Mouse (Mus musculus): ENCODE results near the gene Ly6g5c. TPM values are rescaled to one million over a fixed set of nuclear protein-coding genes. Genes with fewer than 3 reads are reported as not detected.

Gene Ly6g5c
- total and polyA plus RNA-seq, 3 experiments: not detected

- no peak overlapping the region for H3K4me3 ChIP-seq (ENCODE audit: low read depth, low read length)
- no peaks in the 10 kb centered on the region for H3K9me3 ChIP-seq (replicated peaks)
- ATAC-seq (ENCODE audit: extremely low read depth, insufficient number of reproducible peaks, low FRiP score, poor library complexity, severe bottlenecking) (no peak), DNase-seq (ENCODE audit: low spot score) (no peak)
- TF ChIP-seq GATA2 (IDR thresholded peaks at IDR 0.05; ENCODE audit: borderline replicate concordance, low read depth, low read length): no peak
- no peak for TF ChIP-seq POLR2AphosphoS5 (IDR thresholded peaks at IDR 0.05; ENCODE audit: insufficient replicate concordance, low read depth, low read length)
- TF ChIP-seq TAL1 (conservative IDR thresholded peaks at IDR 0.05; ENCODE audit: low read depth, low read length): no peak
- no peak for TF ChIP-seq CTCF (IDR thresholded peaks at IDR 0.05; ENCODE audit: low read depth, low read length)
- TF ChIP-seq GATA1 (IDR thresholded peaks at IDR 0.05; ENCODE audit: borderline replicate concordance, low read length): no peak
- peaks cover 28% of the 10 kb centered on the region for H3K4me1 ChIP-seq (ENCODE audit: insufficient read depth, low read depth, low read length)
- H3K36me3 ChIP-seq (replicated peaks): no peaks in the 10 kb centered on the region
- H3K27me3 ChIP-seq (ENCODE audit: insufficient read depth, low read length): peaks cover 46% of the 10 kb centered on the region
Observed at GRCm38 (mm10) chr17:35070556-35071229, 37.4 kb upstream of the Ly6g5c start.

- Histone ChIP-seq H3K9me3 (replicated peaks) (no peaks in the 10 kb centered on the region), H3K4me1 (ENCODE audit: insufficient read depth, low read depth, low read length) (peaks cover 26% of the 10 kb centered on the region), H3K36me3 (replicated peaks) (no peaks in the 10 kb centered on the region), H3K4me3 (ENCODE audit: low read depth, low read length) (no peak overlapping the region), H3K27me3 (ENCODE audit: insufficient read depth, low read length) (peaks cover 39% of the 10 kb centered on the region)
- TF ChIP-seq TAL1 (conservative IDR thresholded peaks at IDR 0.05; ENCODE audit: low read depth, low read length) (no peak), POLR2AphosphoS5 (IDR thresholded peaks at IDR 0.05; ENCODE audit: insufficient replicate concordance, low read depth, low read length) (no peak), GATA1 (IDR thresholded peaks at IDR 0.05; ENCODE audit: borderline replicate concordance, low read length) (no peak), CTCF (IDR thresholded peaks at IDR 0.05; ENCODE audit: low read depth, low read length) (no peak), GATA2 (IDR thresholded peaks at IDR 0.05; ENCODE audit: borderline replicate concordance, low read depth, low read length) (no peak)
- ATAC-seq (ENCODE audit: extremely low read depth, insufficient number of reproducible peaks, low FRiP score, poor library complexity, severe bottlenecking) (no peak), DNase-seq (ENCODE audit: low spot score) (no peak)
Observed at GRCm38 (mm10) chr17:35071454-35071853, 36.6 kb upstream of the Ly6g5c start.

- ATAC-seq (ENCODE audit: extremely low read depth, insufficient number of reproducible peaks, low FRiP score, poor library complexity, severe bottlenecking) (no peak), DNase-seq (ENCODE audit: low spot score) (no peak)
- TF ChIP-seq POLR2AphosphoS5 (IDR thresholded peaks at IDR 0.05; ENCODE audit: insufficient replicate concordance, low read depth, low read length) (no peak), GATA2 (IDR thresholded peaks at IDR 0.05; ENCODE audit: borderline replicate concordance, low read depth, low read length) (no peak)
- Histone ChIP-seq H3K27me3 (ENCODE audit: insufficient read depth, low read length) (peaks cover 21% of the 10 kb centered on the region), H3K36me3 (replicated peaks) (no peaks in the 10 kb centered on the region), H3K4me1 (ENCODE audit: insufficient read depth, low read depth, low read length) (peaks cover 43% of the 10 kb centered on the region), H3K9me3 (replicated peaks) (no peaks in the 10 kb centered on the region), H3K4me3 (ENCODE audit: low read depth, low read length) (peak overlapping the region; percentile 4; the same call in 1 of the 2 replicates)
Observed at GRCm38 (mm10) chr17:35074097-35074496, 34.0 kb upstream of the Ly6g5c start.

- Histone ChIP-seq H3K9me3 (replicated peaks) (no peaks in the 10 kb centered on the region), H3K36me3 (replicated peaks) (no peaks in the 10 kb centered on the region), H3K4me1 (ENCODE audit: insufficient read depth, low read depth, low read length) (peaks cover 58% of the 10 kb centered on the region), H3K4me3 (ENCODE audit: low read depth, low read length) (no peak within 1 kb of the TSS), H3K27me3 (ENCODE audit: insufficient read depth, low read length) (peaks cover 8% of the 10 kb centered on the region; the same call in 1 of the 2 replicates)
- ATAC-seq (ENCODE audit: extremely low read depth, insufficient number of reproducible peaks, low FRiP score, poor library complexity, severe bottlenecking) (no peak), DNase-seq (ENCODE audit: low spot score) (no peak)
- TF ChIP-seq TAL1 (conservative IDR thresholded peaks at IDR 0.05; ENCODE audit: low read depth, low read length) (no peak), GATA2 (IDR thresholded peaks at IDR 0.05; ENCODE audit: borderline replicate concordance, low read depth, low read length) (no peak), GATA1 (IDR thresholded peaks at IDR 0.05; ENCODE audit: borderline replicate concordance, low read length) (no peak), CTCF (IDR thresholded peaks at IDR 0.05; ENCODE audit: low read depth, low read length) (no peak), POLR2AphosphoS5 (IDR thresholded peaks at IDR 0.05; ENCODE audit: insufficient replicate concordance, low read depth, low read length) (no peak)
Observed at GRCm38 (mm10) chr17:35076507-35077176, 31.4 kb upstream of the Ly6g5c start, which contains the start of gene Ly6g6e. TSS of gene Ly6g6e (plus strand) at chr17:35076902.

- Histone ChIP-seq H3K9me3 (replicated peaks) (no peaks in the 10 kb centered on the region), H3K27me3 (ENCODE audit: insufficient read depth, low read length) (peaks cover 7% of the 10 kb centered on the region; the same call in 1 of the 2 replicates), H3K4me3 (ENCODE audit: low read depth, low read length) (no peak overlapping the region), H3K4me1 (ENCODE audit: insufficient read depth, low read depth, low read length) (peaks cover 64% of the 10 kb centered on the region), H3K36me3 (replicated peaks) (no peaks in the 10 kb centered on the region)
- no peak for ATAC-seq (ENCODE audit: extremely low read depth, insufficient number of reproducible peaks, low FRiP score, poor library complexity, severe bottlenecking)
- DNase-seq (ENCODE audit: low spot score): no peak
- TF ChIP-seq TAL1 (conservative IDR thresholded peaks at IDR 0.05; ENCODE audit: low read depth, low read length) (no peak), POLR2AphosphoS5 (IDR thresholded peaks at IDR 0.05; ENCODE audit: insufficient replicate concordance, low read depth, low read length) (no peak), CTCF (IDR thresholded peaks at IDR 0.05; ENCODE audit: low read depth, low read length) (no peak), GATA2 (IDR thresholded peaks at IDR 0.05; ENCODE audit: borderline replicate concordance, low read depth, low read length) (no peak), GATA1 (IDR thresholded peaks at IDR 0.05; ENCODE audit: borderline replicate concordance, low read length) (no peak)
Observed at GRCm38 (mm10) chr17:35077285-35077684, 30.8 kb upstream of the Ly6g5c start.

GRCm38 (mm10) chr17:35077786-35078233, 30.3 kb upstream of the Ly6g5c start, which contains the start of gene Ly6g6d:
TSS of gene Ly6g6d (minus strand) at chr17:35078065.
- H3K27me3 ChIP-seq (ENCODE audit: insufficient read depth, low read length): peaks cover 7% of the 10 kb centered on the region; the same call in 1 of the 2 replicates
- no peaks in the 10 kb centered on the region for H3K9me3 ChIP-seq (replicated peaks)
- H3K4me1 ChIP-seq (ENCODE audit: insufficient read depth, low read depth, low read length): peaks cover 68% of the 10 kb centered on the region
- H3K36me3 ChIP-seq (replicated peaks): no peaks in the 10 kb centered on the region
- DNase-seq (ENCODE audit: low spot score): no peak
- TF ChIP-seq GATA2 (IDR thresholded peaks at IDR 0.05; ENCODE audit: borderline replicate concordance, low read depth, low read length) (no peak), TAL1 (conservative IDR thresholded peaks at IDR 0.05; ENCODE audit: low read depth, low read length) (no peak), CTCF (IDR thresholded peaks at IDR 0.05; ENCODE audit: low read depth, low read length) (no peak), POLR2AphosphoS5 (IDR thresholded peaks at IDR 0.05; ENCODE audit: insufficient replicate concordance, low read depth, low read length) (no peak), GATA1 (IDR thresholded peaks at IDR 0.05; ENCODE audit: borderline replicate concordance, low read length) (no peak)
- no peak for ATAC-seq (ENCODE audit: extremely low read depth, insufficient number of reproducible peaks, low FRiP score, poor library complexity, severe bottlenecking)
- H3K4me3 ChIP-seq (ENCODE audit: low read depth, low read length): no peak within 1 kb of the TSS

Data from G1E (cell line).